Mouse (Mus musculus): Measurements from ENCODE around the gene Dscam.

Gene Dscam

GRCm38 (mm10) chr16:96559796-96560195 is 610.8 kb downstream of the Dscam start:
- no peak for DNase-seq (ENCODE audit: low spot score in 2 of 2)

DNA sequence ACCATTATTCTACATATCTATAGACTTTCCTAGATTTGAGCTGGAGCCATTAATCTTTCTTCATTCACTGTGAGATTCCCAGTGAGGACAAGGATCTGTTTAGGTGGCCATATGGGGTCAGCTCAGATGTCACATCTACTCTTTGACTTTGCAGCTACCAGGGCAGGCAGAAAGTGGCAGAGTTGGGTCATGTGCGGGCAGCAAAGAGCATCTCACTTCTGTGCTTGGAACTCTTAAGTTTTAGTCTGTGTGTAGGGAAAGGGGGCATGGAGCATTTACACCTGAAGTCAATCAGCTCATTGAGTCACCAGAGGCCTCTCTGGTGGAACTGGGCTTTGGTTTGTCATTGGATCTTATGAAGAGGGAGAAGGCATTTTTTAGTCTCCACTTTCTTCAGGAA is 612.2 kb downstream of the Dscam start:
- no peak for DNase-seq (ENCODE audit: low spot score in 2 of 2)

DNA sequence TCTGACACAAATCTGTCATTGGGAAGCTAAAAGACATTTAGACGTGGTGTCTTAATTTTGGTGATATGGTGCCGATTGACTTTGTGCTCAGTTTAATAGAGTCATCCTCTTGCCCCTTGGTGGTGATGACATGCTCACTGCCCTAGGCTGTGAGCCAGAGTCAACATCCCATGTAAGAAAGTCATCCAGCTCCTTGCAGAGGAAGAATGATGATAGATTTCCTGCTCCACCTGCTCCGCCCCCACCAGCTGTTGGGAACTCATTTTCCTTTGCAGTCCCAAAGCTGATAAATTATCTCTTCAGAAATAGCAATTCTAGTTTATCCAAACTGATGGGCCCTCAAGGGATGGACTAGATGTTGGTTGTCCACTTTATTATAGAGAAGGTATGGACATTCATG is 613.9 kb downstream of the Dscam start:
- DNase-seq (ENCODE audit: low spot score in 2 of 2) = no peak

DNA sequence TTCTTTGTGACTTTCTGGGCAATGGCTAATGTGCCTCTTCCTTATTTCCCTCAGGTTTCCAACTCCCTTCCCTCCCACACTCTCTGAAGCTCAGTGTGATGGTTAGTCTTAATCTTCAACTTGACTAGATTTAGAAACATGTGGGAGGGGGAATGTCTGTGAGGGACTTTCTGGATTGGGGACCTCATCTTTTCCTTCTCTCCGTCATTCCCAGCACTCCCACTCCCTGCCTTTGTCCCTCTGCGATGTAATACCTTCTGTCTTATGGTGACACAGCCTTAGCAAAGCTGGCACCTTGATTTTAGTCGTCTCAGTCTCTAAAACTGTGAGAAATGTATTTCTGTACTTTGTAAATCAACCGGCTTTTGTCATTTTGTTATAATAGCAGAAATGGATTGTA is 615.1 kb downstream of the Dscam start:
- DNase-seq (ENCODE audit: low spot score in 2 of 2) = no peak

GRCm38 (mm10) chr16:96552680-96553079 is 617.9 kb downstream of the Dscam start:
- no peak for DNase-seq (ENCODE audit: low spot score in 2 of 2)

DNA sequence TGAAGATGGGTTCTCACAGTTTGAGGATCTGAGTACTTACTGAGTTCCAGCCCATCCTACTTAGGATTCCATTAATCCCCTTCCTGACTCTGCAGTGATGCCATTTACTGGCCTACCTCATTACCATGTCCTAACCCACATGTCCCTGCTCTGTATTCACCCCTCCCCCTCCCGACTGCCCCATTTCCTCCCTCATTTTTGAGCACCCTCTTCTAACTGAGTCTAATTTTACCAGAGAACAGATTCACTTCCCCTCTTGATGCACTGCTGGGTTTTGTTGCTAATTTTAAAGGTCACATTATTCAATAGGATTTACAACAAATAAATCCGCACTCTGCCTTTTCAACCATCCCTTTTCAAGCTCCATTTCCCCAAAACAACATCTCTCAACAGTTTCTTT is 629.5 kb downstream of the Dscam start:
- DNase-seq (ENCODE audit: low spot score in 2 of 2) = peak in 1 of 2 experiments; percentile 78
